Mouse (Mus musculus) forebrain, embryonic 11.5 days (tissue): Measurements from ENCODE around the gene Gm21983. TPM values are rescaled to one million over a fixed set of nuclear protein-coding genes. Genes with fewer than 3 reads are reported as not detected.
A peak's percentile ranks its signal among the peaks of the same experiment; 100 is the strongest.

Experiments
- ATAC-seq: fragments of 200-750 bp; cut with Nextera tagmentation; replicated peaks from 2 replicates; pipeline ENCODE4 v1.8.0; 2017; ENCODE audit warnings: moderate TSS enrichment; ENCODE audit not compliant: low FRiP score
- DNase-seq: peaks from one replicate; pipeline ENCODE4 v3.0.0-alpha.2; 2017; ENCODE audit warnings: low spot score
- H3K27ac ChIP-seq: fragments of 300-500 bp; sonication (generic); 2 replicates; pipeline ENCODE4 v1.5.1; 2014; ENCODE audit warnings: low read depth, low read length
- H3K27me3 ChIP-seq: fragments of 300-500 bp; sonication (generic); 2 replicates; pipeline ENCODE4 v1.6.1; 2014; ENCODE audit warnings: mild to moderate bottlenecking, low read length, mixed read lengths; ENCODE audit not compliant: control insufficient read depth, insufficient read depth
- H3K36me3 ChIP-seq: fragments of 300-500 bp; sonication (generic); 2 replicates; pipeline ENCODE4 v1.6.1; 2014; ENCODE audit warnings: mild to moderate bottlenecking, low read length, moderate library complexity, mixed read lengths; ENCODE audit not compliant: control insufficient read depth, insufficient read depth
- H3K4me1 ChIP-seq: fragments of 300-500 bp; sonication (generic); replicated peaks from 2 replicates; pipeline ENCODE4 v1.6.1; 2014; ENCODE audit warnings: low read length, mixed read lengths; ENCODE audit not compliant: control insufficient read depth, insufficient read depth
- H3K4me2 ChIP-seq: fragments of 300-500 bp; sonication (generic); 2 replicates; pipeline ENCODE4 v1.6.1; 2014; ENCODE audit warnings: low read depth, mild to moderate bottlenecking, low read length, moderate library complexity, mixed read lengths; ENCODE audit not compliant: severe bottlenecking
- H3K4me3 ChIP-seq: fragments of 300-500 bp; sonication (generic); 2 replicates; pipeline ENCODE4 v1.5.1; 2014; ENCODE audit warnings: low read depth, low read length
- H3K9ac ChIP-seq: fragments of 300-500 bp; sonication (generic); 2 replicates; pipeline ENCODE4 v1.6.1; 2014; ENCODE audit warnings: low read length
- H3K9me3 ChIP-seq: fragments of 300-500 bp; sonication (generic); 2 replicates; pipeline ENCODE4 v1.6.1; 2016; ENCODE audit warnings: low read length, mixed read lengths; ENCODE audit not compliant: control insufficient read depth
- WGBS: fragments of 180-500 bp; shearing (Covaris S2); extraction: QIAGEN DNeasy Blood & Tissue Kit; methylation state at CpG from one replicate; pipeline ENCODE4 v1.1.7; 2014; 5-methylcytosine and 5-hydroxymethylcytosine counted together
- polyA plus RNA-seq: library from polyadenylated mRNA; unstranded; fragments of >200 nt; fragmentation: Nextera tagmentation; extraction: Ambion mirVana; gene quantifications from 2 replicates; pipeline ENCODE4 v1.2.1, GENCODE M21; 2014

Gm21983 gene
- polyA plus RNA-seq, 1 experiment from 2014 or later = 0.98 TPM

DNA sequence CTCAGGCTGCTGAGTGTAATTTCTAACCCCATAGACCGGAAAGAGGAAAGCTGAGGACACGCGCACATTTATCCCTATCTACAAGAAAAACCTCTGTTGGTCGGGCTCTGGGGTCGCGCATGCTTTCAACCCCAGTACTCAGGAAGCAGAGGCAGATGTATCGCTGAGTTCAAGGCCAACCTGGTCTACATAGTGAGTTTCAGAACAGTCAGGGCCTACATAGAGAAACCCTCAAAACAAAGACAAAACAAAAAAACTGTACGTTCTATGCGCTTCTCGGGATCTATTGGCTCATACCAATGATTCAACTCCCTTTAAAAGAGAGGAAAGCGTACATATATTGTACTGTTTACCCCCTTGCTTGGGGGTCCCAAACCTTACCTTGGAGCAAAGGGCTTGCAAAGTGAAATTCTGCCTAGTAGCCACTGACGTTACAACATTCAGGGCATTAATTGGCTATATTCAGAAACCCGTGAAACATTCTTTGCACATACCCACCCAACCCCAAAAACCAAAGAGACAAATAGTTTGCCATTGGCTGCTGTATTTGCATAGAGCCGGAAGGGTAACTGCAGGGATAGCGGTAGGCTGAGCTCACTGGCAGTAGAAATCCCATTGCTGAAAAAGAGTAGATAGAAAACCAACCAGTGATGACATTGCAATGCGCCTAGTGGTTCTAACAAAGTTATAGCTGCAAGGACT lies 1.5 kb downstream of the Gm21983 start:
- DNase-seq = no peak
- Histone ChIP-seq H3K4me3 (peak overlapping the region; percentile 66), H3K9me3 (no peaks in the 10 kb centered on the region), H3K4me2 (peak overlapping the region; percentile 29; the same call in 1 of the 2 replicates), H3K4me1 (0 out of 2 replicates have a peak, but pooled peaks cover 4% of the 10 kb centered on the region), H3K27me3 (no peaks in the 10 kb centered on the region), H3K36me3 (peaks cover 1% of the 10 kb centered on the region; the same call in 1 of the 2 replicates), H3K27ac (peak overlapping the region; percentile 4; the same call in 1 of the 2 replicates), H3K9ac (no peak overlapping the region)
- no peak; the same call in 1 of the 2 replicates for ATAC-seq
- 49% methylated on average over 16 of the region's 16 CpGs for WGBS

DNA sequence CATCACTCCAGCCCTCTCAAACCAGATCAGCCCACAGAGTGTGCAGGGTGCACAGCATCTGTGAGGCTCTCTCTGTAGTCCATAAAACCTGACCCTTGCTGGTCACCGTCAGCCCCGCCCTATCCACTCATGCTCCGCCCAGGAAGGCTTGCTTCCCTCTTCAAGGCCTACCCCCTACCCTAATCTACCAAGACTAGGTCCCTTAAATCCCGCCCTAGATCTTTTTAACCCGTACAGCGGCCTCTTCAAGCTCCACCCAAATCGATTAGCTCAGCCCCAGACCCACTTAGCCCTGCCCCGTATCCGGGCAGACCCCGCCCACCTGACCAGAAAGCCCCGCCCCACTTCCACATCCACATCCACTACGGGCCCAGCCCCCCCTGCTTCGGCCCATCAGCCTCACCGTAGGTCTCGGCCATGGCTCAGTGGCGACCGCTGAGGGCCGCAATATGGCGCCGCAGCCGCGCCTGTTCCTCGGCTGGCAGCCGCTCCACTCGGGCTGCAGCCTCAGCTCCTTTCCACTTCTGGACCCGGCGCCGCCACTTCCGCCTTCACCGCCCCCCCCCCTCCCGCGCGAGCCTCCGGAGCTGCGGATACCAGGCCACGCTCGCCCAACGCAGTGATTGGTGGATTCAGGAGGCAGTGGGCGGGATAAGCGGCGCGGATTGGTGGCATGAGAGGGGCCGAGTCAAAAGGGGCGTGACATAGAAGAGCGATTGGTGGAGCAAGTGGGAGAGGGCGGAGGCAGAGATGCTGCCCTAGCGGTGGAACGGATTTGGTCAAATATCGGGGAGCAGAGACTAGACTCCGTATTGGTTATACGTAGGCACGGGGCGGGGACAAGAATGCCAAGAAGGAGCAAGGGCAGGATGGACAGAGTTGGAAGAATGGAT lies 2.3 kb downstream of the Gm21983 start, which contains the start of gene Rab4b:
Gene Rab4b, minus strand, starts transcription at position 573 of the 893 bp plus-strand sequence.
- no peaks in the 10 kb centered on the region for H3K9me3 ChIP-seq
- under 1% methylated on average over 52 of the region's 53 CpGs for WGBS
- DNase-seq (peak; percentile 99), ATAC-seq (peak; percentile 99)
- H3K4me2 ChIP-seq = peak within 1 kb of the TSS; percentile 51
- no peaks in the 10 kb centered on the region for H3K27me3 ChIP-seq
- H3K9ac ChIP-seq = peak within 1 kb of the TSS; percentile 58
- H3K36me3 ChIP-seq = no peaks in the 10 kb centered on the region
- H3K27ac ChIP-seq = peak within 1 kb of the TSS; percentile 78
- H3K4me3 ChIP-seq = peak within 1 kb of the TSS; percentile 66
- 0 out of 2 replicates have a peak, but pooled peaks cover 4% of the 10 kb centered on the region for H3K4me1 ChIP-seq

DNA sequence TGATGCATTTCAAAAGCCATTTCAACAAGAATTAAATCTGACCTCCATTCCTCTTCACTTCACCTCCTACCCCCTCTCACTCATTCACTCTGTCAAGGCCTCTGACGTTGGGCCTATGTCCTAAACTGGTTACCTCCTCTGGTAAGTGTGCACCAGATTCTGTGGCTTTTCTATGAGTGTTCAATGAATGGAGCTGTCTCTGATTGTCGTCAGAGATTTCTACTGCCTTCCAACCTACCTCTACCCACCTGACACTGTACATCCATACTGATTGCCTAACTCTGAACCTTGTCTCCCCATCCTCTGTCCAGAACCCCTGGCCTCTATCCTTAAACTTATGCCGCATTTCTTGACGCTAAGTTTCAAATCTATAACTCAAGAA lies 3.0 kb downstream of the Gm21983 start:
- ATAC-seq = peak; percentile 8; the same call in 1 of the 2 replicates

DNA sequence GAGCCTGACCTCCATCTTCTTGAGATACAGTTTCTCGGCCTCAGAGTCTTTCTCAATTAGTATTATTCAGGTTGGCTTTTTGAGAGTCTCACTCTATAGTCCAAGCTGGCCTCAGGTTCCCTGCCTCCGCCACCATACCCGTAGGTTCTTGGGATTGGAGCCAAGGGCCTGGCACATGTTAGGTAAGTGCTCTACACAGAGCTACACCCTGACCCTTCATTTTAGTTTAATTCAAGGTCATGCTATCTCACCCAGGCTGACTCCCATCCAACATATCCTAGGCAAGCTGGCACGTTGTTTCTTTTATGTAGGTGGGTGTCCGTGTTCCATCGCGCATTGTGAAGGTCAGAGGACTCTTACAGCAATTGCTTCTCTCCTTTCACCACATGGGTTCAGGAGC lies 6.0 kb downstream of the Gm21983 start:
- H3K27me3 ChIP-seq = no peaks in the 10 kb centered on the region
- no peak for ATAC-seq
- H3K36me3 ChIP-seq = no peaks in the 10 kb centered on the region
- no peak overlapping the region for H3K4me3 ChIP-seq
- 0 out of 2 replicates have a peak, but pooled peaks cover 4% of the 10 kb centered on the region for H3K4me1 ChIP-seq
- no peak overlapping the region for H3K27ac ChIP-seq
- 94% methylated on average over 7 of the region's 7 CpGs for WGBS
- H3K9ac ChIP-seq = no peak overlapping the region
- H3K4me2 ChIP-seq = no peak overlapping the region
- no peak for DNase-seq
- H3K9me3 ChIP-seq = no peaks in the 10 kb centered on the region

More for the DNA sequence above, 3.0 kb downstream of the Gm21983 start:
- peak overlapping the region; percentile 58 for H3K9ac ChIP-seq
- no peaks in the 10 kb centered on the region for H3K36me3 ChIP-seq
- DNase-seq = no peak
- H3K27ac ChIP-seq = peak overlapping the region; percentile 78
- no peaks in the 10 kb centered on the region for H3K27me3 ChIP-seq
- WGBS = 27% methylated on average over 4 of the region's 4 CpGs
- H3K4me3 ChIP-seq = peak overlapping the region; percentile 66
- peak overlapping the region; percentile 51 for H3K4me2 ChIP-seq
- 0 out of 2 replicates have a peak, but pooled peaks cover 4% of the 10 kb centered on the region for H3K4me1 ChIP-seq
- no peaks in the 10 kb centered on the region for H3K9me3 ChIP-seq

DNA sequence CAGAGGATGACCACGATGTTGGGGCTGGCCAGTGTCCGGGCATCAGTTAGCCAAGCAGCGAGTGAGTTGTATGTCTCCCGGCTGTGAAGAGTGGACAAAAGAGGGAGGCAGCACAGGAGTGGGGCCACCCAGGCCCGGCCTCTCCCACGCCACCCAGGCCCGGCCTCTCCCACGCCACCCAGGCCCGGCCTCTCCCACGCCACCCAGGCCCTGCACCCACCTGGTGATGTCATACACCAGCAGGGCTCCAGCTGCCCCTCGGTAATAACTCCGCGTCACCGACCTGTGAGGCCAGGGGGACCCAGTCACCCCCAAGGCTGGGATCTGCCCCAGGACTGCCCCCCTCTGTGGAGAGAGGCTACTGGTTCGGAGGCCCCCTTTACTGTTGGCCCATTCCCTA lies 6.4 kb downstream of the Gm21983 start:
- Histone ChIP-seq H3K4me3 (no peak overlapping the region), H3K4me2 (no peak overlapping the region), H3K27me3 (no peaks in the 10 kb centered on the region), H3K36me3 (no peaks in the 10 kb centered on the region), H3K9ac (no peak overlapping the region), H3K9me3 (no peaks in the 10 kb centered on the region), H3K4me1 (0 out of 2 replicates have a peak, but pooled peaks cover 3% of the 10 kb centered on the region), H3K27ac (no peak overlapping the region)
- DNase-seq (no peak), ATAC-seq (no peak)
- 94% methylated on average over 15 of the region's 15 CpGs for WGBS

DNA sequence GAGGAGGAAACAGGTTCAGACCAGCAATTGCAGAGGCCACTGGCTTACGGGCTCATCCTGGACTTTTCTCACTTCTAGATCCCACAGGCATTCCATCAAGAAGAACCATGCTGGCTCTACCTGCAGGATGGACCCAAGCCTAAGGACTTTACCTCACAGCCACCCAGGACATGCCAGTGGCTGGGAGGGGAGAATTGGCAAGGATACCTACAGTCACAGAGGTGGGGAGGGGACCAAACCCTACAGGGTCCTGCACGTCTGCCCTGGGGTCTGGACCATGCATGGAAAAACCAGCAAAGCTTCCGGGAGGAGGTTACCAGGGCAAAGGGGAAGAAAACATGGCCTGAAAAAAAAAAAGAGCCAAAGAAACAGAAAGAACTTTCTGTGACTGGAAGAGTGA lies 9.9 kb downstream of the Gm21983 start:
- peaks cover 2% of the 10 kb centered on the region; the same call in 1 of the 2 replicates for H3K4me1 ChIP-seq
- 89% methylated on average over 3 of the region's 3 CpGs for WGBS
- no peak for ATAC-seq

DNA sequence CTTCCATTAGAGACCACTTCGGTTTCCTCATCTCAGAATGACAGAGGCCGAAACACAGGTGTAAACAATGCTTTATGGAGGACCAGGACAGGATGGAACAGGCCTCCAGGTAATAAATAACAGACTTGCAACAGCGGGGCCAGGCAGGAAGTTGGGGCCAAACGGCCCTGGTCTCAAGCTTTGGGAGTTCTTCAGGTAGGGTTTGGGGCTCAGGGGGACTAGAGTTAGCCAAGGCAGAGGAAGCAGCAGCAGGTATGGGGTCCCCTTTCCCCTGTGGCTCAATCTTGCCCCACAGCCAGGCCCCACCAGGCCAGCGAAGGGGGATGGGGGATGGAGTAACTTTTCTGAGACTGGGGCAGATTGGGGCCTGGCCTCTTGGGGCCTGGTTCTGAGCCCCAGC lies 12.5 kb downstream of the Gm21983 start:
- Histone ChIP-seq H3K9me3 (no peaks in the 10 kb centered on the region), H3K27me3 (no peaks in the 10 kb centered on the region), H3K4me2 (no peak overlapping the region), H3K36me3 (no peaks in the 10 kb centered on the region; the same call in 1 of the 2 replicates), H3K4me3 (no peak overlapping the region), H3K27ac (no peak overlapping the region), H3K4me1 (peaks cover 20% of the 10 kb centered on the region), H3K9ac (no peak overlapping the region)
- ATAC-seq (no peak), DNase-seq (no peak)
- WGBS = 96% methylated on average over 5 of the region's 5 CpGs

More for the DNA sequence above, 9.9 kb downstream of the Gm21983 start:
- H3K27me3 ChIP-seq = no peaks in the 10 kb centered on the region
- H3K9ac ChIP-seq = no peak overlapping the region
- H3K4me2 ChIP-seq = no peak overlapping the region
- no peaks in the 10 kb centered on the region for H3K9me3 ChIP-seq
- no peak overlapping the region for H3K27ac ChIP-seq
- no peak for DNase-seq
- H3K36me3 ChIP-seq = no peaks in the 10 kb centered on the region
- H3K4me3 ChIP-seq = no peak overlapping the region

DNA sequence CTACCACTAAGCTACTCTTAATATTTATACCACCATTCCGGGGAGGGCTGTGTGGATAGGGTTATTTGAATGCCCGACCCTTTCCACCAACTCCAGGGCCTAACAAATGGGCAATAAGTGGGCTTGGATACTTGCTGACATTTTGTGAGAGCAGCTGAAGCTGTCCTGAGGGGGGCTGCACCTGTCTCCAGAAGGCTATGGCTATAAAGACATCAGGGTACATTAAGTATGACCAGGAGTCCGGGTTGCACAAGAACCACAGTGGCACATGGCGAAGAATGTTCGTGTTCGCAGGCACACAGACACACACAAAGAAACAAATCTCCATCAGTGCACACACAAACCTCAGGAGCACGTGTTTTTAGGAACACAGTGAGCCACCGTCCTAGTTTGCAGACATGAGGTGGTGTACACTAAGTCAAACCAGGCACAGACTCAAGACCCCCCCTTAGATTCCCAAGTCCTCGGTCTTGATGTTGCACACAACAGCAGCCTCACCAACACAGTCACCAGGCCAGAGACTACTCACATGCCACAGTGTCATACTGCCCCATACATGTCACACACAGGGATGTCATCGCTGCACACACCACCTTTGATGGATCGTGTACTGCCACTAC lies 13.3 kb downstream of the Gm21983 start:
- Histone ChIP-seq H3K4me3 (peak overlapping the region; percentile 77; the same call in 1 of the 2 replicates), H3K27ac (peak overlapping the region; percentile 57; the same call in 1 of the 2 replicates), H3K27me3 (no peaks in the 10 kb centered on the region), H3K36me3 (no peaks in the 10 kb centered on the region; the same call in 1 of the 2 replicates), H3K9me3 (no peaks in the 10 kb centered on the region), H3K4me1 (peaks cover 20% of the 10 kb centered on the region), H3K4me2 (peak overlapping the region; percentile 70), H3K9ac (peak overlapping the region; percentile 83)
- ATAC-seq (no peak), DNase-seq (no peak)
- 82% methylated on average over 11 of the region's 11 CpGs for WGBS
